Mouse (Mus musculus): ENCODE data around the gene Pdlim7. TPM values are rescaled to one million over a fixed set of nuclear protein-coding genes. Genes with fewer than 3 reads are reported as not detected.
A peak's percentile ranks its signal among the peaks of the same experiment; 100 is the strongest.

Gene Pdlim7
- total RNA-seq, 4 experiments from 2014 or later = 88.7 to 99.2 (median 95.5) TPM

GRCm38 (mm10) chr13:55465830-55466440 lies 47.5 kb downstream of the Pdlim7 start:
- peak in 1 of 2 experiments; percentile 8 for DNase-seq (ENCODE audit: low spot score in 2 of 2)

- DNase-seq (ENCODE audit: low spot score in 2 of 2) = no peak
Observed at GRCm38 (mm10) chr13:55465184-55465583, 48.3 kb downstream of the Pdlim7 start.

GRCm38 (mm10) chr13:55464027-55464884 lies 49.2 kb downstream of the Pdlim7 start, which contains the start of gene Prr7:
Gene Prr7, plus strand, starts transcription at chr13:55464267.
- DNase-seq (ENCODE audit: low spot score in 2 of 2) = peak in 1 of 2 experiments; percentile 67

GRCm38 (mm10) chr13:55463399-55464026 lies 50.0 kb downstream of the Pdlim7 start:
- no peak for DNase-seq (ENCODE audit: low spot score in 2 of 2)

GRCm38 (mm10) chr13:55462965-55463364 lies 50.5 kb downstream of the Pdlim7 start:
- no peak for DNase-seq (ENCODE audit: low spot score in 2 of 2)

GRCm38 (mm10) chr13:55451785-55452549 lies 61.5 kb downstream of the Pdlim7 start:
- DNase-seq (ENCODE audit: low spot score in 2 of 2) = no peak

GRCm38 (mm10) chr13:55451296-55451695 lies 62.2 kb downstream of the Pdlim7 start:
- DNase-seq (ENCODE audit: low spot score in 2 of 2) = no peak

GRCm38 (mm10) chr13:55450511-55450980 lies 62.9 kb downstream of the Pdlim7 start:
- DNase-seq (ENCODE audit: low spot score in 2 of 2) = peak in 1 of 2 experiments; percentile 65

- no peak for DNase-seq (ENCODE audit: low spot score in 2 of 2)
Observed at GRCm38 (mm10) chr13:55449679-55450441, 63.6 kb downstream of the Pdlim7 start.

GRCm38 (mm10) chr13:55449205-55449604 lies 64.3 kb downstream of the Pdlim7 start:
- DNase-seq (ENCODE audit: low spot score in 2 of 2) = no peak

GRCm38 (mm10) chr13:55448131-55448530 lies 65.3 kb downstream of the Pdlim7 start:
- DNase-seq (ENCODE audit: low spot score in 2 of 2) = no peak

GRCm38 (mm10) chr13:55447543-55447943 lies 65.9 kb downstream of the Pdlim7 start:
- DNase-seq (ENCODE audit: low spot score in 2 of 2) = no peak

GRCm38 (mm10) chr13:55446483-55447105 lies 66.9 kb downstream of the Pdlim7 start:
- no peak for DNase-seq (ENCODE audit: low spot score in 2 of 2)

Small RNA genes within 50 kb of the gene (microRNA-seq; reads per million reads assigned to microRNA genes)
- 5.4 to 9.6 reads per million in 2 experiments for gene Mir6943
- gene Mir6944 = 30.3 to 44.0 reads per million in 2 experiments
- gene Mir6945 = 6.1 to 7.3 reads per million in 2 experiments

Other genes with a start within 250 kb of the Pdlim7 start
- gene Prelid1, start 193.2 kb downstream of the Pdlim7 start, total RNA-seq (2022) = 100 to 1,000 TPM; 133 to 152 (median 139) TPM
- 10 to 100 TPM; 75.4 to 84.1 (median 80.8) TPM for gene Rab24, start 191.7 kb downstream of the Pdlim7 start, total RNA-seq (2022)
- 1 to 10 TPM in 2 of 4 experiments, under 1 TPM in 2; 0.82 to 1.5 (median 1.0) TPM for gene Mxd3, start 183.9 kb downstream of the Pdlim7 start, total RNA-seq (2022)
- 10 to 100 TPM; 56.6 to 72.8 (median 65.0) TPM for gene Lman2, start 150.9 kb downstream of the Pdlim7 start, total RNA-seq (2022)
- gene Rgs14, start 143.9 kb downstream of the Pdlim7 start, total RNA-seq (2022) = 10 to 100 TPM; 86.8 to 97.9 (median 95.0) TPM
- gene Slc34a1, start 115.5 kb downstream of the Pdlim7 start, total RNA-seq (2022) = not detected
- not detected for gene Pfn3, start 98.4 kb downstream of the Pdlim7 start, total RNA-seq (2022)
- gene F12, start 86.9 kb downstream of the Pdlim7 start, total RNA-seq (2022) = 1 to 10 TPM in 1 of 4 experiments, under 1 TPM in 2, not detected in 1; 0.43 to 1.5 (median 0.74) TPM
- gene Grk6, start 68.6 kb downstream of the Pdlim7 start, total RNA-seq (2022) = 10 to 100 TPM; 61.4 to 74.2 (median 67.5) TPM
- gene Prr7, start 49.4 kb downstream of the Pdlim7 start, total RNA-seq (2022) = 10 to 100 TPM; 57.5 to 73.5 (median 60.4) TPM
- 100 to 1,000 TPM; 295 to 399 (median 333) TPM for gene Dbn1, start 25.6 kb downstream of the Pdlim7 start, total RNA-seq (2022)
- gene Dok3, start 15.6 kb upstream of the Pdlim7 start, total RNA-seq (2022) = 10 to 100 TPM in 2 of 4 experiments, 1 to 10 TPM in 2; 6.4 to 20.4 (median 12.1) TPM
- gene Ddx41, start 23.0 kb upstream of the Pdlim7 start, total RNA-seq (2022) = 10 to 100 TPM; 54.4 to 64.1 (median 56.3) TPM
- 100 to 1,000 TPM in 2 of 4 experiments, 10 to 100 TPM in 2; 84.9 to 113 (median 94.5) TPM for gene Fam193b, start 57.4 kb upstream of the Pdlim7 start, total RNA-seq (2022)
- gene Tmed9, start 60.1 kb upstream of the Pdlim7 start, total RNA-seq (2022) = 100 to 1,000 TPM; 124 to 139 (median 130) TPM
- 10 to 100 TPM; 21.5 to 28.7 (median 24.8) TPM for gene B4galt7, start 86.2 kb upstream of the Pdlim7 start, total RNA-seq (2022)
- 10 to 100 TPM; 41.5 to 54.7 (median 46.1) TPM for gene Caml, start 109.3 kb upstream of the Pdlim7 start, total RNA-seq (2022)
- 10 to 100 TPM; 41.8 to 48.4 (median 46.2) TPM for gene Ddx46, start 121.4 kb upstream of the Pdlim7 start, total RNA-seq (2022)
- 10 to 100 TPM; 67.1 to 69.6 (median 68.9) TPM for gene B230219D22Rik, start 179.4 kb upstream of the Pdlim7 start, total RNA-seq (2022)
- gene Txndc15, start 201.0 kb upstream of the Pdlim7 start, total RNA-seq (2022) = 10 to 100 TPM; 68.6 to 75.2 (median 72.6) TPM
- 10 to 100 TPM; 28.8 to 41.8 (median 38.5) TPM for gene Pcbd2, start 213.7 kb upstream of the Pdlim7 start, total RNA-seq (2022)

Data from layer of hippocampus, adult 8-10 months (tissue).